Mouse (Mus musculus) spleen, adult 2 months (tissue): Measurements from ENCODE around the gene Ttc9b.

ENCODE experiments used
- CTCF ChIP-seq: fragments of 200-500 bp; IDR thresholded peaks from 2 replicates; pipeline ENCODE4 v1.5.1; 2011; ENCODE audit warnings: mild to moderate bottlenecking, inconsistent platforms; ENCODE audit not compliant: insufficient read depth, insufficient read length, insufficient replicate concordance; ENCODE audit errors: extremely low read depth
- POLR2A ChIP-seq: fragments of 200-500 bp; IDR thresholded peaks from 2 replicates; pipeline ENCODE4 v1.6.1; 2011; ENCODE audit warnings: low read depth, low read length, inconsistent platforms

DNA sequence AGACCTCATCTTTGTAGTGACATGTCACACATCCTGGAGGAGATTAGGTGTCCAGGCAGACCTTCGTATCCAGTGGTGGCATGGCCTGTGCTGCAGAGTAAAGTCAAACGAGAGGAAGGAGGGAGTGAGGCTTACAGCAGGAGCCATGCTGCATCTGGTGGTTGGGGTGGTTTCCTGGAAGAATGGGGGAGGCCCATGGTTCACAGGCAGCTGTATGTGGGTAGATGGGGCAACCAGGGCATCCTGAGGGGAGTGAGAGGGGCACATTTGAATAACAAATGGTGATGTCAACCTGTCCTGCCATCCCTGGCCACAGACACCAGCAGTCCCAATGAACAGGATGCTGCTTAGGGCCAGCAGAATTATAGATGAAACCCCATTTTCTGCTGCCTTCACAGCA, 44.0 kb upstream of the Ttc9b start:
- TF ChIP-seq CTCF = no peak
- TF ChIP-seq POLR2A = no peak
